Mouse (Mus musculus) common myeloid progenitor, adult 5-6 weeks (primary cell): Measurements from ENCODE around the gene Golt1b. TPM values are rescaled to one million over a fixed set of nuclear protein-coding genes. Genes with fewer than 3 reads are reported as not detected.

Experiments
- ATAC-seq: replicated peaks from 2 replicates; pipeline ENCODE4 v1.8.0; 2016; ENCODE audit warnings: low read depth, mild to moderate bottlenecking, moderate TSS enrichment, inconsistent platforms; ENCODE audit not compliant: poor library complexity, severe bottlenecking
- total RNA-seq: library from RNA; stranded (forward); fragments of 200-1000, 187-1606 nt; gene quantifications from 2 replicates; pipeline ENCODE4 v1.2.3, GENCODE M21; 2017

The Golt1b gene
- total RNA-seq, 1 experiment from 2014 or later = 39.5 TPM

GRCm38 (mm10) chr6:142381615-142382014 lies 5.4 kb upstream of the Golt1b start:
- ATAC-seq = no peak

DNA sequence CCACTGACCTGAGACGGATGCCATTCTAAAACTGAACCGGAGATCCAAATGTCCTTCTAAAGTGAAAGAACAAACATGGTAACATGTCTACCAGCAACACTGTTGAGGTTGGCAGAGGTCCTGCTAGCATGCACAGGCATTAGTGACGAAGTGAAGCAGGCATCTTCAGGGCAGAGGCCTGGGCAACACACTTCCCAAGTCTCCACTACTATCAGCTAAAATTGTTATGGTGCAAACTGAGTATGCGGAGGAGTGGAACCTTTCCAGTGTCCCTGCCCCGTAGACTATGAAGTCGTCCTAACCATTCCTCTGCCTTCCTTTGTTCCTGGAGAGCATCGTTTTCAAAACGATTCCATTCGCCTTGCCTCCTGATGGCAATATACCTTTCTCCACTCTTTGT lies 2.5 kb upstream of the Golt1b start:
- no peak for ATAC-seq

- ATAC-seq = peak; percentile 40
These were observed 573 bp upstream of the Golt1b start for GRCm38 (mm10) chr6:142386285-142387010.

DNA sequence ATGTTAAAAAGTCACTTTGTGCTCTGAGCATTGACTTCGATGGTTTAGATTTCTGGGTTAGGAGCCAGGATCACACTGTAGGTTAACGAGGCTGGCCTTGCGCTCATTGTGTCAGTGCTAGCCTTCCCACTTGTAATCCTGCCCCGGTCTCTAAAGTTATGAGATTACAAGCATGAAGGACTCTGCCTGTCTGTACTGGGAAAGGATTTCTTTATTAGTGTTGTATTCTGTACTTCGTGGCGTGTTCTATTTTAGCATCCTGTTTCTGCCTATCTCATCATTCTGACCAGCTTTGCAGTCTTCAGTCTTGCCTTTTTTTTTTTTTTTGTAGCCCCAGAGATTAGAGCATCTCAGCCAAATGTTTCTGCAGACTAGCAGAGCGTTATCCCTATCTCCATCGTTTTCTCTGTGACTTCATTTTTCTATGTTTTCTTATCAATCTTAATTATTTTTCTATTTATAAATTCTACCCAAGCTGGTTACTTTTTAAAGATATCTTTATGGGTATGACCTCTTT lies 792 bp downstream of the Golt1b start:
- no peak for ATAC-seq

- no peak for ATAC-seq
These were observed 2.1 kb downstream of the Golt1b start for GRCm38 (mm10) chr6:142389101-142389500.

DNA sequence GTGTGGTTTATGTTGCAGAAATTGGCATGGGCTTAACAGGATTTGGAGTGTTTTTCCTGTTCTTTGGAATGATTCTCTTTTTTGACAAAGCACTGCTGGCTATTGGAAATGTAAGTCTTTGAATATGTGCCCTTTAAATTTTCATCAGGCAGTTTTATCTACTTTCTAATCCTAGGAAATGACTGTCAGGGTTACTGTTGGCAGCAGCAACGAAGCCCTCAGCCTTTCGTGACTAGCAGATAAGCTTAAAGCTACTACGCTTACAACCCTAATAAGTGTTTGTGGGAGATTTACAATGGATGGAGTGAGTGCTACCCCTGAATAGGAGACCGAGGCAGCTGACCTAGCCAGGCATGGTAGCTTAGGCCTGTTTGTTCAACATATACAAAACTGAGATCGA lies 5.3 kb downstream of the Golt1b start:
- ATAC-seq = no peak

DNA sequence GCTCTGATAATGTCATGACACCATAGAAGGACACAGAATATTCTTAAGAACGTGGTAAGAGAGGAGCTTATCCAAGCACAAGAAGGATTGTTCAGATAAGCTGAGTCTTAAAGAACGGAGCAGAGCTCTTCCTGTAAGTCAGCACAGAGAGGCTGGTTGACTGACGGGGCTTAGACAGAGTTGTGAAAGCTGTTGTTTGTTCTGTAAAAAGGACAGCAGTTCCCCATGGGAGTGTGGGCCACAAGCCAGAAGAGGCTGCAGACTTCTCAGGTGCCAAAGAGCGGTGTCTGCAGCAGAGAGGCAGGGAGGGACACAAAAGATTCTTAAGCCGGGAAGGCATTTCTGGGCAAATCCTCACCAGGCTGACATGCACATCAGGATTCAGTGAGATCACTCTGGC lies 7.6 kb downstream of the Golt1b start:
- ATAC-seq = peak; percentile 12; the same call in 1 of the 2 replicates

GRCm38 (mm10) chr6:142395756-142396155 lies 8.7 kb downstream of the Golt1b start:
- ATAC-seq = no peak

GRCm38 (mm10) chr6:142411140-142411539 lies 24.1 kb downstream of the Golt1b start:
- no peak for ATAC-seq

GRCm38 (mm10) chr6:142412906-142413491 lies 26.0 kb downstream of the Golt1b start, which contains the start of gene Spx:
Gene Spx, plus strand, starts transcription at chr6:142413441.
- ATAC-seq = no peak

- ATAC-seq = peak; percentile 67
These were observed 26.8 kb downstream of the Golt1b start for GRCm38 (mm10) chr6:142413845-142414244.

- no peak; the same call in 1 of the 2 replicates for ATAC-seq
These were observed 27.6 kb downstream of the Golt1b start for GRCm38 (mm10) chr6:142414597-142414996.

DNA sequence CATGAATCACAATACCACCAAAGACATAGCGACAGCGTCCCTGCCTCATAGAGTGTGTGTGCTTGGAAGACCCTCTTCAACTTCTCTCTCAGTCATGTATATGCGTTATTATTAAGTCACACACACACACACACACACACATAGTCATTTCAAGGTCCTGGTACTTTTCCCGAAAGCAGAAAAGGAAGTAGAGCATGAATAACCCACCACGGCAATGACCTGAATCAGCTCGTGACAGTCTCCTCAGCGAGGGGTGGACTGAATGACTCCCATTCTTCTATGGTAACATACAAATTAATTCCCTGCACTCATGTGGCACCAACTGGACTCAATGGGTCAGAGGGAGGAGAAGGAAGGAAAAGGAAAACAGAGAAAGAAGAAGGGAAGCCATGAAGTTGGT lies 38.0 kb downstream of the Golt1b start:
- no peak for ATAC-seq

DNA sequence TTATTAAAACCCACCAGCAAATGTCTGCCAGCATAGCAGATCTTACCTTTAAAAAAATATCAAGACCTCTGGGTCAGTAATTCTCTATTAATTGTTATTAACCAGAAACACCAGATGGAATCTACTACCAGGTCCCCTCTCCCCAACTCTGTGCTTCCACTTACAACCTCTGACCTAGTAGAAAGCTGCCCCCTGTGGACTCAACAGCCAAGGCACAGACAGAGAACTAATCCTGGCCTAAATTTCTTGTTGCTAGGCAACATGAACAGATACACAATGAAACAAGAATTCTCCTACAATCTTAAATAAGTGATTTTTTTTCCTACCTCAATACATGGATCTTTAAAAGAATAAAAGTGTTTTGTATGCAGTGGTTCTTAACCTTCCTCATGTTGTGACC lies 42.1 kb downstream of the Golt1b start:
- ATAC-seq = no peak

- ATAC-seq = no peak
These were observed 64.4 kb downstream of the Golt1b start for GRCm38 (mm10) chr6:142451381-142451780.

- peak; percentile 91 for ATAC-seq
These were observed 66.3 kb downstream of the Golt1b start for GRCm38 (mm10) chr6:142453311-142453710.

Other genes starting within 250 kb of the Golt1b start
- not detected in 2 replicates for gene Slco1a6, start 178.7 kb upstream of the Golt1b start, total RNA-seq
- not detected in 2 replicates for gene Iapp, start 88.8 kb upstream of the Golt1b start, total RNA-seq
- gene Slco1a5, start 64.2 kb upstream of the Golt1b start, total RNA-seq = not detected in 2 replicates
- 14.7 and 21.6 TPM in 2 replicates for gene Pyroxd1, start 41.6 kb upstream of the Golt1b start, total RNA-seq
- 40.9 and 46.6 TPM in 2 replicates for gene Recql, start 134 bp upstream of the Golt1b start, total RNA-seq
- gene Spx, start 26.2 kb downstream of the Golt1b start, total RNA-seq = not detected in 2 replicates
- gene Gys2, start 85.9 kb downstream of the Golt1b start, total RNA-seq = not detected in 2 replicates
- gene Ldhb, start 120.7 kb downstream of the Golt1b start, total RNA-seq = 6.3 and 10.7 TPM in 2 replicates
- not detected in 2 replicates for gene Kcnj8, start 184.4 kb downstream of the Golt1b start, total RNA-seq